Mouse (Mus musculus) midbrain, postnatal 0 days (tissue): ENCODE measurements at regions not wholly inside any gene's neighbourhood (a gene's known extent, or its start where the extent isn't known, plus 50 kb on each side); places are given as distances from the start of the nearest gene placed in this dataset.

Source experiments
- ATAC-seq: fragments of 200-750 bp; cut with Nextera tagmentation; 2 replicates; pipeline ENCODE4 v1.8.0; 2017; ENCODE audit warnings: moderate number of reproducible peaks, mild to moderate bottlenecking, moderate TSS enrichment, moderate library complexity; ENCODE audit not compliant: low FRiP score
- DNase-seq: peaks from one replicate; pipeline ENCODE4 v3.0.0-alpha.2; 2015; ENCODE audit warnings: low spot score
- H3K27ac ChIP-seq: fragments of 300-500 bp; sonication (generic); 2 replicates; pipeline ENCODE4 v1.5.1; 2014; ENCODE audit warnings: low read depth, mild to moderate bottlenecking, low read length, mixed read lengths
- H3K27me3 ChIP-seq: fragments of 300-500 bp; sonication (generic); 2 replicates; pipeline ENCODE4 v1.6.1; 2014; ENCODE audit warnings: low read length, control low read depth, mixed read lengths; ENCODE audit not compliant: insufficient read depth
- H3K36me3 ChIP-seq: fragments of 300-500 bp; sonication (generic); 2 replicates; pipeline ENCODE4 v1.6.1; 2014; ENCODE audit warnings: low read length, control low read depth, mixed read lengths; ENCODE audit not compliant: insufficient read depth
- H3K4me1 ChIP-seq: fragments of 300-500 bp; sonication (generic); 2 replicates; pipeline ENCODE4 v1.6.1; 2014; ENCODE audit warnings: mild to moderate bottlenecking, control low read depth, antibody characterized with exemption, low read length, mixed read lengths; ENCODE audit not compliant: insufficient read depth
- H3K4me2 ChIP-seq: fragments of 300-500 bp; sonication (generic); 2 replicates; pipeline ENCODE4 v1.6.1; 2014; ENCODE audit warnings: low read depth, mild to moderate bottlenecking, low read length, mixed read lengths; ENCODE audit not compliant: poor library complexity, severe bottlenecking
- H3K4me3 ChIP-seq: fragments of 300-500 bp; sonication (generic); 2 replicates; pipeline ENCODE4 v1.5.1; 2014; ENCODE audit warnings: low read depth, mild to moderate bottlenecking, low read length, moderate library complexity
- H3K9ac ChIP-seq: fragments of 300-500 bp; sonication (generic); replicated peaks from 2 replicates; pipeline ENCODE4 v1.6.1; 2014; ENCODE audit warnings: mild to moderate bottlenecking, low read length, moderate library complexity, mixed read lengths; ENCODE audit not compliant: poor library complexity, severe bottlenecking
- H3K9me3 ChIP-seq: fragments of 300-500 bp; sonication (generic); 2 replicates; pipeline ENCODE4 v1.6.1; 2016; ENCODE audit warnings: low read length, control low read depth
- CTCF ChIP-seq: IDR thresholded peaks from 2 replicates; pipeline ENCODE4 v1.5.1; 2016; ENCODE audit warnings: antibody characterized with exemption, mild to moderate bottlenecking
- WGBS: fragments of 180-500 bp; shearing (Covaris S2); extraction: QIAGEN DNeasy Blood & Tissue Kit; methylation state at CpG from one replicate; pipeline ENCODE4 v1.1.7; 2014; 5-methylcytosine and 5-hydroxymethylcytosine counted together

DNA sequence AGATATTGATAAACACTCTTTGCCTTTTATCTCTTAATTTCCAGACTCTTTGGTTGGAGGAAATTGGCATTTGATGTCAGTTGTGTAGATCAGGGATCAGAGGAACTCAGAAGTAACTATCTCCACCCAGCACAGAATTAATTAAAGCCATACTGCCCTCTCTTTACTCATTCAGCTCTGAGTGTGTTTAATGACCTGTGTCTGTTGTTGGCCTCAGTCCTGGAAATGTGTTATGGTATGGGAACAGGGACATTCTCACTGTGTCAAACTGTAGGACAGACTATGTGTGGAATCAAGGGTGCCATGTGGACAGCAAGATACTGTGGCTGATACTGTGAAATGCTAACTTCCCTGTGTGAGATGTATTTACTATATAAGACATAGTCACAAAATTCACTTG lies 151.3 kb upstream of the Nrp1 start:
- no peaks in the 10 kb centered on the region for H3K36me3 ChIP-seq

DNA sequence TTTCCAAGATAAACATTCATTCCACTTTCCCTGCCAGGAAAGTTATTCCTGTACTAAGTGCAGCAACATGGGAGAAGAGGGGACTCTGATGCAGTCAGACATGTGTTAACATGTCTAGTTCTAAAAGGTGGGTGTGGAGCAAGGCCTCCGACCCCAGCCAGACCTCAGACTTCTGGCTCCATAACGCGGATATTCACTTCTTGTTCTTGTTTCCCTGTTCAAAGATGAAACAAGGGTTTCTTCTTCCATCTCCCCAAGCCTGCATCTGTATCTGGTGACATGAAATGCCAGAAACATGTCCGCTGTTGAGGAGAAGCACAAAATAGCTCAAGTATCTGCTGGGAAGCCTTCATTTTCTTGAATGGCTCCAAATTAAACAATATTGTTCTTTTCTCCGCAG lies 147.6 kb upstream of the Nrp1 start:
- DNase-seq (no peak), ATAC-seq (no peak)
- no peaks in the 10 kb centered on the region; the same call in 1 of the 2 replicates for H3K27me3 ChIP-seq
- H3K4me2 ChIP-seq, result no peak overlapping the region
- 88% methylated on average over 5 of the region's 5 CpGs for WGBS
- H3K4me1 ChIP-seq, result no peaks in the 10 kb centered on the region
- H3K4me3 ChIP-seq, result no peak overlapping the region
- no peak for TF ChIP-seq CTCF
- H3K9me3 ChIP-seq, result no peaks in the 10 kb centered on the region
- no peak overlapping the region for H3K9ac ChIP-seq
- no peak overlapping the region for H3K27ac ChIP-seq
- no peaks in the 10 kb centered on the region for H3K36me3 ChIP-seq

More for the DNA sequence above, 151.3 kb upstream of the Nrp1 start:
- H3K9ac ChIP-seq, result no peak overlapping the region
- no peaks in the 10 kb centered on the region for H3K4me1 ChIP-seq
- no peak overlapping the region for H3K4me2 ChIP-seq
- TF ChIP-seq CTCF, result no peak
- no peak overlapping the region for H3K27ac ChIP-seq
- no peaks in the 10 kb centered on the region for H3K27me3 ChIP-seq
- no peak for ATAC-seq
- DNase-seq, result no peak
- H3K4me3 ChIP-seq, result no peak overlapping the region
- H3K9me3 ChIP-seq, result no peaks in the 10 kb centered on the region

DNA sequence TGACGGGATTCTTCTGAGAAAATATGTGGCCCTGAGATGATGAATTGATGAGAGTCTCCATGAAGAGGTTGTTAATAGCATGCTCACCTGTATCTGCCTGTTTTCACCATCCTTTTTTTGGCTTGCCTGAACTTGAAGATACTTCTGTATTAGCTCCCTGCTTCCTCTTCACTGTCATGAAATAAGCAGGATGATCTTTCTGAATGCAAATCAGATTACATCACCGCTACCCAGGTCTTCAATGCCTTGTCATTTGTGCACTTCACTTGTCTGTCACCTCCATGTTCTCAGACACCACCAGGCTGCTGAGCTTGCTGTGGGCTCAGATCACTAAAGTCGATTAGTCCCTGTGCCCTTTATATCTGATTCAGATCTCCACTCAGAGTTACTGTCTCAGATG lies 146.2 kb upstream of the Nrp1 start:
- ATAC-seq (no peak), DNase-seq (no peak)
- Histone ChIP-seq H3K9ac (no peak overlapping the region), H3K36me3 (no peaks in the 10 kb centered on the region), H3K27me3 (no peaks in the 10 kb centered on the region; the same call in 1 of the 2 replicates), H3K4me1 (no peaks in the 10 kb centered on the region), H3K27ac (no peak overlapping the region), H3K9me3 (no peaks in the 10 kb centered on the region), H3K4me2 (no peak overlapping the region), H3K4me3 (no peak overlapping the region)
- no peak for TF ChIP-seq CTCF
- 89% methylated on average over 3 of the region's 3 CpGs for WGBS

DNA sequence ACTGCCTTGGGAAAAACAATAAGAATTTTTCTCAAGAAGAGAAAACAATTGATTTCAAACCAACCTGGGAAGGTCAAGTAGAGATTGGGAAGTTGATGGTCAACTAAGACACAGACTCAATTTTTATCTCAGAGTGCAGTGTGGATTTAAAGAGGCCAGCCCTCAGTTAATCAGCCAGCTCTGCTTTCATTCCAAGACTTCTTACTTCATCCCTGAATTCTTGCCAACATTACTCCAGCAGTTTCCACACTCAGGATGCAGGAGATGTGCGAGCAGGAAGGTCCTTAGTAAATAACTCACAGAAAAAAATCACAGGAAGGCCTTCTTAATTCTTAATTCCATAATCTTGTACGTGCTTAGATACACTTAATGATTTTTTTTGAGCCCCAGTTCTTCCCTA lies 144.1 kb upstream of the Nrp1 start:
- DNase-seq (no peak), ATAC-seq (no peak)
- no peak for TF ChIP-seq CTCF

DNA sequence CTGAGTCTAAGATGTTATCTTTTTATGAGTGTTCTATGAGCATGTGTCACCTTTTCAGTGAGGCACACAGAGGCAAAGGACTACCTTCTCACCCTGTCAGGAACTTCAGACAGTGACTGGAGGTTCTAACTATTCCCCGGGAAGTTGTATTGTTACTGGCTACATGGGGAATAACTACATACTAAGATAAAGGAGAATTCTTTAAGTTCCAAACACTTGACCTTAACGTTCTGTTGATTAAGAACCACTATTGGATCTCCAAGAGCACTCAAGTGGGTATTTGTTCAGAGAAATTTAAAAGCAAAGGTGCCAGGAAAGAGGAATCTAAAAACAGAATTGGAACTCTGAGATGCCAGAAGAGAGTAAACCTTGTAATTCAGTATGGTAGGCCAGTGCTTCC lies 139.5 kb upstream of the Nrp1 start:
- DNase-seq, result no peak
- TF ChIP-seq CTCF, result no peak
- Histone ChIP-seq H3K27ac (no peak overlapping the region), H3K4me3 (no peak overlapping the region), H3K27me3 (no peaks in the 10 kb centered on the region), H3K36me3 (no peaks in the 10 kb centered on the region), H3K9ac (no peak overlapping the region), H3K4me2 (no peak overlapping the region), H3K9me3 (no peaks in the 10 kb centered on the region), H3K4me1 (no peaks in the 10 kb centered on the region)
- 80% methylated on average over 2 of the region's 2 CpGs for WGBS
- ATAC-seq, result no peak

More for the DNA sequence above, 144.1 kb upstream of the Nrp1 start:
- Histone ChIP-seq H3K9me3 (no peaks in the 10 kb centered on the region), H3K27ac (no peak overlapping the region), H3K9ac (no peak overlapping the region), H3K36me3 (no peaks in the 10 kb centered on the region), H3K4me1 (no peaks in the 10 kb centered on the region), H3K4me3 (no peak overlapping the region), H3K27me3 (no peaks in the 10 kb centered on the region; the same call in 1 of the 2 replicates), H3K4me2 (no peak overlapping the region)
- whole genome bisulfite sequencing, result 71% methylated on average over 2 of the region's 2 CpGs

DNA sequence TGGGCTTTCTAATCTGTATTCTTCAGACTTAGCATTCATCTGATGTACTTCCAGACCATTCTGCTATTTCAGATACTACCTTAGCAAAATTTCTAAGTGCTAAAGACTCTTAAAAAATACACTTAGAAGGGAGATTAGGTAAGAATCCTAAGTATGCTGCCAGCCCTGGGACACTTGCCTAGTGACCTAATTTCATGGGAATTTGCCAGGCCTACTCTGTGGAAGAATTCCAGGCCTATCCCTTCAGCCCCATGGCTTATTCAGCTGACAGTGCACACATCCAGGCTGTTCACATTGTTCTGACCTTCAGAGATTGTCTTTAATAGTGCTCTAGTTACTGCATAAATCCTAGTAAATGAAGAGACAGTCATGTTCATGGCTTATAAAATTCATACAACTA lies 138.9 kb upstream of the Nrp1 start:
- DNase-seq, result peak; percentile 21
- no peak for ATAC-seq

DNA sequence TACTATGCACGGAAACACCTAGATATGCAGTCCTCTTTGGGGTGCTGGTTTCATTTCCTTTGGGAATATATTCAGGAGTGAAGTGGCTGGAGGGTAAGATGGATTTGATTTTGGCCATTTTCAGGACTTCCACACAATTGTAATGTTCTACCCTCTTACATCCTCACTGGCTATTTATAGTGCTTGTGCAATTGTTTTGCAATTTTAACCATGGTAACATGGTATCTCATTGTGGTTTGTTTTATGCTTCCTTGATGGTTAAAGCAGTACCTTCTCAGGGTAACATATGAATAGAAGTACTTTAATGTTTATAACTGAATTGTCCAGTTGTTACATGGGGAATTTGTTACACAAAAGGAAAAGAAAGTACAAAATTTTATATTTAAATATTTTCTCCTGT lies 135.3 kb upstream of the Nrp1 start:
- WGBS, result 86% methylated on average over 1 of the region's 1 CpGs
- ATAC-seq, result no peak
- Histone ChIP-seq H3K9ac (no peak overlapping the region), H3K4me3 (no peak overlapping the region), H3K27me3 (no peaks in the 10 kb centered on the region), H3K27ac (no peak overlapping the region), H3K9me3 (no peaks in the 10 kb centered on the region), H3K36me3 (no peaks in the 10 kb centered on the region), H3K4me2 (no peak overlapping the region), H3K4me1 (no peaks in the 10 kb centered on the region)
- no peak for TF ChIP-seq CTCF
- no peak for DNase-seq

More for the DNA sequence above, 138.9 kb upstream of the Nrp1 start:
- TF ChIP-seq CTCF, result no peak
- no peak overlapping the region for H3K27ac ChIP-seq
- H3K4me2 ChIP-seq, result no peak overlapping the region
- no peaks in the 10 kb centered on the region for H3K9me3 ChIP-seq
- H3K4me1 ChIP-seq, result no peaks in the 10 kb centered on the region
- no peaks in the 10 kb centered on the region for H3K36me3 ChIP-seq
- no peak overlapping the region for H3K9ac ChIP-seq
- H3K4me3 ChIP-seq, result no peak overlapping the region
- H3K27me3 ChIP-seq, result no peaks in the 10 kb centered on the region
